Mouse (Mus musculus) stomach, embryonic 14.5 days (tissue): Measurements from ENCODE around the gene Heyl. TPM values are rescaled to one million over a fixed set of nuclear protein-coding genes. Genes with fewer than 3 reads are reported as not detected.

Experiments used
- ATAC-seq: fragments of 200-750 bp; cut with Nextera tagmentation; 2 replicates; pipeline ENCODE4 v1.8.0; 2017; ENCODE audit warnings: low read depth, moderate TSS enrichment; ENCODE audit not compliant: insufficient number of reproducible peaks, insufficient read depth, low FRiP score
- H3K27ac ChIP-seq: fragments of 300-500 bp; sonication (generic); 2 replicates; pipeline ENCODE4 v1.5.1; 2014; ENCODE audit warnings: mild to moderate bottlenecking, low read length, moderate library complexity, mixed read lengths
- H3K27me3 ChIP-seq: fragments of 300-500 bp; sonication (generic); 2 replicates; pipeline ENCODE4 v1.6.1; 2014; ENCODE audit warnings: low read length, control low read depth, mixed read lengths; ENCODE audit not compliant: control insufficient read depth, insufficient read depth
- H3K36me3 ChIP-seq: fragments of 300-500 bp; sonication (generic); 2 replicates; pipeline ENCODE4 v1.6.1; 2014; ENCODE audit warnings: mild to moderate bottlenecking, control low read depth, low read length, moderate library complexity, mixed read lengths; ENCODE audit not compliant: control insufficient read depth, insufficient read depth
- H3K4me1 ChIP-seq: fragments of 300-500 bp; sonication (generic); 2 replicates; pipeline ENCODE4 v1.6.1; 2014; ENCODE audit warnings: low read length, control low read depth, mixed read lengths; ENCODE audit not compliant: control insufficient read depth, insufficient read depth
- H3K4me2 ChIP-seq: fragments of 300-500 bp; sonication (generic); replicated peaks from 2 replicates; pipeline ENCODE4 v1.6.1; 2014; ENCODE audit warnings: low read depth, low read length, control low read depth
- H3K4me3 ChIP-seq: fragments of 300-500 bp; sonication (generic); 2 replicates; pipeline ENCODE4 v1.5.1; 2014; ENCODE audit warnings: low read depth, low read length, control low read depth
- H3K9ac ChIP-seq: fragments of 300-500 bp; sonication (generic); replicated peaks from 2 replicates; pipeline ENCODE4 v1.6.1; 2014; ENCODE audit warnings: low read depth, mild to moderate bottlenecking, control low read depth, low read length, moderate library complexity, mixed read lengths
- H3K9me3 ChIP-seq: fragments of 300-500 bp; sonication (generic); 2 replicates; pipeline ENCODE4 v1.6.1; 2016; ENCODE audit warnings: low read depth, low read length, control low read depth; ENCODE audit not compliant: control insufficient read depth
- WGBS: fragments of 180-500 bp; shearing (Covaris S2); extraction: QIAGEN DNeasy Blood & Tissue Kit; methylation state at CpG from one replicate; pipeline ENCODE4 v1.1.7; 2014; 5-methylcytosine and 5-hydroxymethylcytosine counted together
- polyA plus RNA-seq: library from polyadenylated mRNA; unstranded; fragments of >200 nt; fragmentation: Nextera tagmentation; extraction: Ambion mirVana; gene quantifications from 2 replicates; pipeline ENCODE4 v1.2.1, GENCODE M21; 2014

The Heyl gene
- polyA plus RNA-seq, 1 experiment from 2014 or later = 20.6 TPM

GRCm38 (mm10) chr4:123207337-123207736, 26.0 kb upstream of the Heyl start:
- 77% methylated on average over 5 of the region's 5 CpGs for WGBS
- no peak overlapping the region for H3K4me3 ChIP-seq
- no peaks in the 10 kb centered on the region for H3K4me1 ChIP-seq
- no peak overlapping the region for H3K9ac ChIP-seq
- H3K36me3 ChIP-seq = no peaks in the 10 kb centered on the region
- H3K4me2 ChIP-seq = no peak overlapping the region
- H3K27ac ChIP-seq = no peak overlapping the region
- no peak for ATAC-seq
- no peaks in the 10 kb centered on the region for H3K9me3 ChIP-seq
- H3K27me3 ChIP-seq = 0 out of 2 replicates have a peak, but pooled peaks cover 1% of the 10 kb centered on the region

DNA sequence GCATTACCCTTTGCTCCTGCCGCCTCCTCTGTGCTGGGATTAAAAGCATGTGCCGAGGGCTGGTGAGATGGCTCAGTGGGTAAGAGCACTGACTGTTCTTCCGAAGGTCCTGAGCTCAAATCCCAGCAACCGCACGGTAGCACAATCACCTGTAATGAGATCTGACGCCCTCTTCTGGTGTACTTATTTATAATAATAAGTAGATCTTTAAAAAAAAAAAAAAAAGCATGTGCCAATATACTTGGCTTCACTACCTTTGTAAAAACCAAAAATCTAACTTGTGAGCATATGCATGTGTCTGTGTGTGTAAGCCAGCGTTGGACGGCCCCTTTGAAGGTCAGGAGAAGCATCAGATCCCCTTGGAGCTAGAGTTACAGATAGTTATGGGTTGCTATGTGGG, 22.4 kb upstream of the Heyl start:
- Histone ChIP-seq H3K36me3 (no peaks in the 10 kb centered on the region), H3K4me1 (no peaks in the 10 kb centered on the region), H3K4me2 (no peak overlapping the region), H3K9ac (no peak overlapping the region), H3K27me3 (no peaks in the 10 kb centered on the region), H3K27ac (no peak overlapping the region), H3K9me3 (no peaks in the 10 kb centered on the region), H3K4me3 (no peak overlapping the region)
- no peak for ATAC-seq
- WGBS = 55% methylated on average over 8 of the region's 8 CpGs

DNA sequence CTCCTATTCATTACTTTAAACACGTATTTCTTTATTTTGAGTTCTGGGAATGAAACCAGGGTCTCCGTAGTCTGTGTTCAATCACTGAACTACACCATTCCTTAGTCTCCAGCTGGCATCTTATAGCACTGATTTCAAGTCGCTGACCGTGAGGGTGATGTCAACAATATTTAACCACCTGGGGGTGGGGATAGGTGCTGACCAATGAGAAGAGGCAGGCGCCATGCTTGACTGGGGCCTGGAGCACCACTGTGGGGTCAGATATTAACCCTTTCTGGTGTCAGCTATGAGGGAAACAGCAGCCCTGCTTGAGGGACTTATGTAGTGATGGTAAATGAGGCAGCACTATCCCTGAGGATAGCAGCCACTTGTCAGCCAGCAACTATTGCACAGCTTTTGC, 21.9 kb upstream of the Heyl start:
- Histone ChIP-seq H3K4me2 (no peak overlapping the region), H3K9me3 (no peaks in the 10 kb centered on the region), H3K4me1 (no peaks in the 10 kb centered on the region), H3K27ac (no peak overlapping the region), H3K9ac (no peak overlapping the region), H3K36me3 (no peaks in the 10 kb centered on the region), H3K27me3 (no peaks in the 10 kb centered on the region), H3K4me3 (no peak overlapping the region)
- WGBS = 47% methylated on average over 5 of the region's 5 CpGs
- no peak for ATAC-seq

DNA sequence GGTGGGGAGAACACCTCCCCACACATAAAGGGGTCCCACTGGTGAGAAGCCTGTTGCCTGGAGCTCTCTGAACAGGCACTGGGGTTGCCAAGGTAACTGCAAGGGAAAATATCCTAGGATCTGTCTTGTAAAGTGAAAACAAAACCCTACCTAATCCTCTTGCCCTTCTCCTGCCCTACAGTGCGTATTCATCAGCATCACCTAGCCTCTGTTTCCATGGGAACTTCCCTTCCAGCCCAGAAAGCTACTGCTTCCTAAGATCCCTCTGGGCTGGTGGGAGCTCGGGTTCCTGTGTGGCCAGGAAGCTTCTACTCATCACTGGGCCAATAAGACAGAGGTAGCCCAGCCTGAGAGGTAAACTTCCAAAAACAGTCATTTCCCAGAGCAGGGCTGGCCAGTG, 21.0 kb upstream of the Heyl start:
- Histone ChIP-seq H3K4me3 (no peak overlapping the region), H3K36me3 (no peaks in the 10 kb centered on the region), H3K9me3 (no peaks in the 10 kb centered on the region), H3K9ac (no peak overlapping the region), H3K4me2 (no peak overlapping the region), H3K4me1 (no peaks in the 10 kb centered on the region), H3K27ac (no peak overlapping the region), H3K27me3 (no peaks in the 10 kb centered on the region)
- WGBS = 41% methylated on average over 2 of the region's 2 CpGs
- ATAC-seq = no peak

GRCm38 (mm10) chr4:123213975-123214374, 19.4 kb upstream of the Heyl start:
- Histone ChIP-seq H3K9ac (no peak overlapping the region), H3K9me3 (no peaks in the 10 kb centered on the region), H3K27ac (no peak overlapping the region), H3K4me3 (no peak overlapping the region), H3K36me3 (no peaks in the 10 kb centered on the region), H3K27me3 (no peaks in the 10 kb centered on the region), H3K4me2 (no peak overlapping the region), H3K4me1 (no peaks in the 10 kb centered on the region)
- WGBS = 91% methylated on average over 9 of the region's 9 CpGs
- ATAC-seq = no peak

DNA sequence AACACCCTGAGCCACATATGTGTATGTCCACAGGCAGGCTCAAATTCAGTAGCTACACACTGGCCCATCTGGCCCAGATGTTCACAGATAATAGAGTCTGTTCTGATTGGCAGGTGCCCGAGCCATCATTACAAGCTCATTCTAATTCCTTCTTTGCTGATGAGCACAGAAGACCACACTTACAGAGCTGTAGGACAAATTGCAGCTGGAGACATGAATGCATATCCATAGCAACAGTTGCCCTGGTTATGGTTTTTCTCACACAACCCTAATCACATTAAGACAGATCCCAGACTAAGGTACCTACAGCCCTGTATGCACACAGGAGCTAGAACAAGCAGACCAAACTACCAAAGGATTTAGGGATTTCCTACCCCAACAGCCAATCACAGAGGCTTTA, 18.0 kb upstream of the Heyl start:
- Histone ChIP-seq H3K4me2 (no peak overlapping the region), H3K9ac (no peak overlapping the region), H3K9me3 (no peaks in the 10 kb centered on the region), H3K27me3 (no peaks in the 10 kb centered on the region), H3K36me3 (no peaks in the 10 kb centered on the region), H3K4me1 (no peaks in the 10 kb centered on the region), H3K27ac (no peak overlapping the region), H3K4me3 (no peak overlapping the region)
- ATAC-seq = no peak; the same call in 1 of the 2 replicates
- 93% methylated on average over 1 of the region's 1 CpGs for WGBS

GRCm38 (mm10) chr4:123216782-123217181, 16.6 kb upstream of the Heyl start:
- no peak for ATAC-seq
- Histone ChIP-seq H3K9me3 (no peaks in the 10 kb centered on the region), H3K9ac (no peak overlapping the region), H3K27me3 (no peaks in the 10 kb centered on the region), H3K27ac (no peak overlapping the region), H3K4me1 (no peaks in the 10 kb centered on the region), H3K4me2 (no peak overlapping the region), H3K4me3 (no peak overlapping the region), H3K36me3 (no peaks in the 10 kb centered on the region)
- 10% methylated on average over 1 of the region's 1 CpGs for WGBS

DNA sequence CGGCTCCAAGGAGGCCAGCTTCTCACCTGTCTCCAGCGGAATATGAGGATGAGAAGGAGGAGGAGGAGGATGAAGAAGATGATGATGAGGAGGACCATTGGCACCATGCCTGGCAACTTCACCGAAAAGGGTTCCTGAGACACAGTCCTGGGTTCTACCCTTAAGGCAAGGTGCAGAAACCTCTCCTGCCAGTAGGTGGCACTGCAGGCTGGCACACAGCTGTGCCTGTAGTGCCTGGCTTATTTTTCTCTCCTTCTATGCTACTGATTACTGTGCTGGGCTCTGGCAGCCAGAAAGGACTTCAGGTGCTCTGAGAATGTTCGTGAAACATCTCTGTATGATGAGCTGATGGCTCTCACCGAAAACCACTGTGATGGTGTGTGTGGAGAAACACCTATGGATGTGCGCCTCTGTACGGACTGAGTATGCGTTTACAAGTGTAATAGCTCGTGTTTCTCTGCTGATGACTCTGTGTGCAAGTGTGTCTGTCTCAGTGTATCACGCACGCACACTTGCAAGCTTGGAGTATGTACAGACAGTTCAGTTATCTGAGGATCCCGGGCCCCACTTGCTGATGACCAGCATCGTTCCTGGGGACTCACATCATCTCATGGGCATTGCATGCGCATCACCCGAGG, 13.5 kb upstream of the Heyl start:
- WGBS = 65% methylated on average over 15 of the region's 15 CpGs
- no peaks in the 10 kb centered on the region for H3K4me1 ChIP-seq
- no peaks in the 10 kb centered on the region for H3K27me3 ChIP-seq
- no peaks in the 10 kb centered on the region for H3K36me3 ChIP-seq
- no peak overlapping the region for H3K4me3 ChIP-seq
- H3K9ac ChIP-seq = no peak overlapping the region
- H3K4me2 ChIP-seq = no peak overlapping the region
- no peaks in the 10 kb centered on the region for H3K9me3 ChIP-seq
- H3K27ac ChIP-seq = no peak overlapping the region
- ATAC-seq = peak; percentile 72; the same call in 1 of the 2 replicates

DNA sequence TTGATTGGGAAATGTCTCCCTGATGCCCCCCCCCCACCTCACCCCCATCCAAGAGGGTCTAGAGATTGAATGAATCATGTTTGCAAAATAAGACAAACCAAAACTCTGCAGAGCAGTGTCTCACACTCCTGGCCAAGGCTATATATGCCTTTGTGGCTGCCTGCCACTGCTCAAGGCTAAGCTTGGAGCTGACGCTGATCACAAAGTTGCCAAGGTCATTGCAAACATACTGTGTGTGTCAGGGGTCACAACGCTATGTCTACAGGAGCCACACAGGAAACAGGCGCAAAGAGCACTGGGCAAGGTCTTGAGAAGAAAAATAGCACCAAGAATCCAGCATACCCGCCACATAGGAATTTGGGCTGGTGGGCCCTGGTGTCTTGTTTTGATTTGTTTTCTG, 12.7 kb upstream of the Heyl start:
- H3K9ac ChIP-seq = no peak overlapping the region
- no peak for ATAC-seq
- 77% methylated on average over 4 of the region's 4 CpGs for WGBS
- no peak overlapping the region for H3K4me2 ChIP-seq
- no peaks in the 10 kb centered on the region for H3K4me1 ChIP-seq
- no peaks in the 10 kb centered on the region for H3K36me3 ChIP-seq
- H3K4me3 ChIP-seq = no peak overlapping the region
- H3K9me3 ChIP-seq = no peaks in the 10 kb centered on the region
- H3K27me3 ChIP-seq = no peaks in the 10 kb centered on the region
- H3K27ac ChIP-seq = no peak overlapping the region
